Mouse (Mus musculus) intestine, embryonic 14.5 days (tissue): Measurements from ENCODE around the gene AI467606. TPM values are rescaled to one million over a fixed set of nuclear protein-coding genes. Genes with fewer than 3 reads are reported as not detected.

ENCODE experiments used
- ATAC-seq: fragments of 200-750 bp; cut with Nextera tagmentation; replicated peaks from 2 replicates; pipeline ENCODE4 v1.8.0; 2017; ENCODE audit warnings: low read depth, moderate number of reproducible peaks, moderate TSS enrichment, moderate library complexity; ENCODE audit not compliant: low FRiP score, low TSS enrichment
- DNase-seq: peaks from one replicate; pipeline ENCODE4 v3.0.0-alpha.2; 2018; ENCODE audit warnings: low spot score
- H3K27ac ChIP-seq: fragments of 300-500 bp; sonication (generic); 2 replicates; pipeline ENCODE4 v1.5.1; 2014; ENCODE audit warnings: low read depth, mild to moderate bottlenecking, control low read depth
- H3K27me3 ChIP-seq: fragments of 300-500 bp; sonication (generic); replicated peaks from 2 replicates; pipeline ENCODE4 v1.6.1; 2014; ENCODE audit warnings: low read length, control low read depth; ENCODE audit not compliant: control insufficient read depth, insufficient read depth
- H3K36me3 ChIP-seq: fragments of 300-500 bp; sonication (generic); 2 replicates; pipeline ENCODE4 v1.6.1; 2014; ENCODE audit warnings: low read length, control low read depth; ENCODE audit not compliant: control insufficient read depth, insufficient read depth
- H3K4me1 ChIP-seq: fragments of 300-500 bp; sonication (generic); replicated peaks from 2 replicates; pipeline ENCODE4 v1.6.1; 2014; ENCODE audit warnings: low read length, control low read depth, mixed read lengths; ENCODE audit not compliant: control insufficient read depth, insufficient read depth
- H3K4me2 ChIP-seq: fragments of 300-500 bp; sonication (generic); 2 replicates; pipeline ENCODE4 v1.6.1; 2014; ENCODE audit warnings: low read length
- H3K4me3 ChIP-seq: fragments of 300-500 bp; sonication (generic); 2 replicates; pipeline ENCODE4 v1.5.1; 2014; ENCODE audit warnings: low read depth, low read length, control low read depth, mixed read lengths
- H3K9ac ChIP-seq: fragments of 300-500 bp; sonication (generic); 2 replicates; pipeline ENCODE4 v1.6.1; 2014; ENCODE audit warnings: mild to moderate bottlenecking, low read length
- H3K9me3 ChIP-seq: fragments of 300-500 bp; sonication (generic); 2 replicates; pipeline ENCODE4 v1.6.1; 2016; ENCODE audit warnings: low read length, control low read depth; ENCODE audit not compliant: control insufficient read depth
- WGBS: fragments of 180-500 bp; shearing (Covaris S2); extraction: QIAGEN DNeasy Blood & Tissue Kit; methylation state at CpG from one replicate; pipeline ENCODE4 v1.1.7; 2014; 5-methylcytosine and 5-hydroxymethylcytosine counted together
- polyA plus RNA-seq: library from polyadenylated mRNA; unstranded; fragments of >200 nt; fragmentation: Nextera tagmentation; extraction: Ambion mirVana; gene quantifications from 2 replicates; pipeline ENCODE4 v1.2.1, GENCODE M21; 2014

AI467606 gene
- polyA plus RNA-seq, 1 experiment from 2014 or later, result 3.9 TPM

DNA sequence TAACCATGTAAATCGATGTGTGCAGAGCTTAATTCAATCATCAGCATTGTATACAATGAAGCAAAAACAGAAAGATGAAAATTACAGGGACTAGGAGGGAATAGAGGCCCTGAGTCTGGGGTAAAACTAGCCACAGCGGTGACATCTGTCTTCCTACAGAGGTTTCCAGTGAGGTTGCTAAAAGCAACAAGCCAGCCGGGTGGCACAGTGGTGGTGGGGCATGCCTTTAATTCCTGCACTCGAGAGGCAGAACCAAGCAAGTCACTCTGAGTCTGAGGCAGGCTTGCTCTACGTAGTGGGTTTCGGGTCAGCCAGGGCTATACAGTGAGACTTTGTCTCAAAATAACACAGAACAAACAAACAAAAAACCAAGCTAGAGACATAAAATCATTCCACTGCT, 11.0 kb downstream of the AI467606 start:
- Histone ChIP-seq H3K4me1 (no peaks in the 10 kb centered on the region), H3K4me2 (no peak overlapping the region), H3K4me3 (no peak overlapping the region), H3K9me3 (no peaks in the 10 kb centered on the region), H3K36me3 (no peaks in the 10 kb centered on the region), H3K27me3 (no peaks in the 10 kb centered on the region), H3K9ac (no peak overlapping the region), H3K27ac (no peak overlapping the region)
- no peak for ATAC-seq
- 77% methylated on average over 6 of the region's 6 CpGs for WGBS
- no peak for DNase-seq

DNA sequence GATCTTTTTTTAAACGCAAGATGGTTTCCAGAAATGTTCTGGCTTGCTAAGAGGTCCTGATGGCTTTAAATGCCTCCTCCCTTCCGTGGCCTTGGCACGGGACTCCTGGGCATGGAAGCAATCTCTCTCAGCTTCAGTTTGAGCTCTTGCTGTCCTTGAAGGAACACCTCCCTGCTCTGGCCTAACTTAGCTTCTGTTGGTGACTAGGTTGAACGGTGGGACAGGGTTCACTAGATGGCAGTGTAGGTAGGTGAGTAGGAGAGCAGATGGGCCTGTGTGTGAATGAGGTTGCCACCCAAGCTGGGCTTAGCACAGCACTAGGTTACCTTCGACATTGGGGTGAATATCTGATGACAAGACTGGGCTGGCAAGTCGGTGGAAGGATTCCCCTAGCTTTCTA, 12.8 kb downstream of the AI467606 start:
- no peak overlapping the region for H3K9ac ChIP-seq
- ATAC-seq, result 0 out of 2 replicates have a peak, but pooled peaks have one; percentile 14

DNA sequence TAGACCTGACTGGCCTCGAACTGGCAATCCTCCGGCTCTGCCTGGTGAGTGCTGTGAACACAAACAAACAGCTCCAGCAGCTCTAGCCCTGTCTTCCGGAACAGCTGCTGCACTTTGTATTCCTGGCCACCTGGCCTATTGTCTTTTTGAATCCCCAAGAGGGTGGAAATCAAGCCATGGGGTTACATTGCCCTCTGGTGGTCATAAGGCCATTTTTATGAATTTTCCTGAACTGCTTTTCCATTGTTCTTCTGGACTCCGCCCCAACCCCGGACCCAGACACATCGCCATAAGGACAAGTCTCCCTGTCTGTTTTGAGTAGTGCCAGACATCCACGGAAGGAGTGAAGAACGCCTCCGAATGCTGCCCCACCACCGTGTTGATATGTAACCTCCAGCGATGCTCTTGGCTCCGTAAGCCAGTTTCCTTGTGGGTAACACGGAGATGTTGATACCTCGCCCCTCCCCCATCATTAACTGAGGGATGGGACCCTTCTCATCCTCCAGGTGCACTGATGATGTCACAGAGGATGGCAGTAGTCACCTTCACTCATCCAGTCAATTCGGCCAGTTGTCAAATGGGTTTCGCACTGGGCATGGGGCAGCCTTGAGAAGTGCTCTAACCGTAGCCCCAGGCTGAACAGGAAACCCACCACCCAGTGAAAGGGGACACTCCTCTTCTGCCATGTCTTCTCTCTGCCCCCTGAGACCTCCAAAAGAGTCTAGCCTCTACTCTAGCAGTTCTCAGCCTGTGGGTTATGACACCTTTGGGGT, 13.6 kb downstream of the AI467606 start:
- Histone ChIP-seq H3K9me3 (no peaks in the 10 kb centered on the region), H3K4me1 (no peaks in the 10 kb centered on the region), H3K27ac (no peak overlapping the region; the same call in 1 of the 2 replicates), H3K36me3 (no peaks in the 10 kb centered on the region), H3K9ac (peak overlapping the region; percentile 43), H3K4me3 (peak overlapping the region; percentile 35), H3K4me2 (peak overlapping the region; percentile 56), H3K27me3 (no peaks in the 10 kb centered on the region)
- WGBS, result 13% methylated on average over 17 of the region's 17 CpGs
- ATAC-seq, result peak; percentile 78
- DNase-seq, result peak; percentile 91

More for the DNA sequence above, 12.8 kb downstream of the AI467606 start:
- Histone ChIP-seq H3K9me3 (no peaks in the 10 kb centered on the region), H3K4me1 (no peaks in the 10 kb centered on the region), H3K27ac (no peak overlapping the region), H3K4me2 (no peak overlapping the region), H3K27me3 (no peaks in the 10 kb centered on the region), H3K4me3 (no peak overlapping the region), H3K36me3 (no peaks in the 10 kb centered on the region)
- no peak for DNase-seq
- WGBS, result 57% methylated on average over 6 of the region's 6 CpGs

DNA sequence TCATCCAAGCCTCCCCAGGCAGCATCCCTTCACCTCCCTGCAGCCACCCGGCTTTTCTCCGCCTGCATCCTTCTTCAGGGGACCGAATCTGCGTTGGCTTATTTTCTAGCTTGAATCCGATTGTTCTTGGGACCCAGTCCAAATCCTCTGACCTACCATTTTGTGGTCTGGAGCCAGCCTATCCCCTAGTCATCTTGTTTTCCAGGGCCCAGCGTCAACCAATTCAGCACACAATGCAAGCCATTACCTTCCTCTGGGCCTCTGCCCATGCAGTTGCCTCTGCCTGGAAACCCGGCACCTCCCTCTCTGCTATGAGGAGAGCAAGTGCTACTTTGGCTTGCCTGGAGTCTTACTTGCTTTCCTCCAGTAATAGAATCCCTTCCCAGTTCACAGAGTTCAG, 14.4 kb downstream of the AI467606 start:
- 76% methylated on average over 7 of the region's 7 CpGs for WGBS
- Histone ChIP-seq H3K27me3 (no peaks in the 10 kb centered on the region), H3K27ac (no peak overlapping the region), H3K9ac (no peak overlapping the region), H3K4me2 (no peak overlapping the region), H3K4me1 (no peaks in the 10 kb centered on the region), H3K36me3 (no peaks in the 10 kb centered on the region), H3K9me3 (no peaks in the 10 kb centered on the region), H3K4me3 (no peak overlapping the region)
- ATAC-seq, result no peak
- DNase-seq, result no peak

DNA sequence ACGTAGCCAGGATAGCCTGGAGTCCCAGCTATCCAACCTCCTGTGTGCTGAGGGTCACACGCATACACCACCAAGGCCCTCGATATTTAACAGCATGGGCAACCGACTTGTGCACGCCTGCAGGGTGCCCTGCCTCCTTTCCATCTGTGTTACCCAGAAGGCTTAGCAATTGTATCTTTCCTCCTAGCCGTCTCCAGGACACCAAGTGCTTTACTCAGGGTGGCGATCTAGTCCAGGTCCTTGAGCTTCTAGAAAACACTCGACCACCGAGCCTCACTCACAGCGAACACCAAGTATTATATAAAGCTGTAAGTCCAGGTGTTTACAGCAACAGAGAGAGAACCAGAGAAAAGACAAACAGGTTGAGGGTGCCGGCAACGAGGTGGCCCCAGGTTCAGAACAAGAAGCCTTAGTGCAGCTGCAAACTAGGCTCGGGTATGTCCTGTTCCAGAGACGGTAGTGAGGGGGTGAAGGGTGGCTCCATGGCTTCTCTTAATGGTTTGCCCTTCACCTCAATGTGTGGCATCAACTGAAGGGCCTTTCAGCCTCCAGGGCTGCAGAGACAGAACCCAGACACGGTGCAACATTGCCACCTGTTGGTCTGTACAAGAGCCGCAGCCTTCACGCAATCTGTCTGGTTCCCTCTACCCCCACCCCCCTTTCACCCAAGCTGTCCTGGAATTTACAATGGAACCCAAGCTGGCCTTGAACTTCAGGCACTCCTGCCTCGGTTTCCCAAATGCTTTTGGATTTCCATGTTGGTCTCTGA, 19.3 kb downstream of the AI467606 start:
- H3K4me2 ChIP-seq, result no peak overlapping the region
- no peaks in the 10 kb centered on the region for H3K27me3 ChIP-seq
- no peak overlapping the region for H3K27ac ChIP-seq
- H3K9me3 ChIP-seq, result no peaks in the 10 kb centered on the region
- H3K4me1 ChIP-seq, result no peaks in the 10 kb centered on the region; the same call in 1 of the 2 replicates
- no peaks in the 10 kb centered on the region for H3K36me3 ChIP-seq
- ATAC-seq, result peak; percentile 48; the same call in 1 of the 2 replicates
- DNase-seq, result peak; percentile 84
- 40% methylated on average over 18 of the region's 18 CpGs for WGBS
- no peak overlapping the region for H3K4me3 ChIP-seq
- H3K9ac ChIP-seq, result no peak overlapping the region

DNA sequence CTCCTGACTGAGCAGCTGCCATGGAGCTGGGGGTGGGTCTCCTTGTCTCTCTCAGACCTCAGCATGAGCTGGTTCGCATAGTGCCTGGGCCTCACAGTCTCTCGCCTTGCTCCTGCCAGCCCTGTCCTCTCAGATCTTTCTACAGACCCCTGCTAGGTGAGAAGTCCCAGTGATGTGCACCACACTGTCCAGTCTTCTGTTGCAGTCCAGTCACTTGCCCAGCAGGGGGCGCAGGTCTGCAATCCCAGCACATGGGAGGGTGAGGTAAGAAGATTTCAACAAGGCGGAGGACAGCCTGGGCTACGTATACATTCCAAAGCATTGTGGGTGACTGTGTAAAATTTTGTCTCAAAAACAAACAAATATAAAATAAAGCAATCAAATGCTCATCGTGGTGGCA, 20.3 kb downstream of the AI467606 start:
- no peak for ATAC-seq
- WGBS, result 46% methylated on average over 6 of the region's 6 CpGs

DNA sequence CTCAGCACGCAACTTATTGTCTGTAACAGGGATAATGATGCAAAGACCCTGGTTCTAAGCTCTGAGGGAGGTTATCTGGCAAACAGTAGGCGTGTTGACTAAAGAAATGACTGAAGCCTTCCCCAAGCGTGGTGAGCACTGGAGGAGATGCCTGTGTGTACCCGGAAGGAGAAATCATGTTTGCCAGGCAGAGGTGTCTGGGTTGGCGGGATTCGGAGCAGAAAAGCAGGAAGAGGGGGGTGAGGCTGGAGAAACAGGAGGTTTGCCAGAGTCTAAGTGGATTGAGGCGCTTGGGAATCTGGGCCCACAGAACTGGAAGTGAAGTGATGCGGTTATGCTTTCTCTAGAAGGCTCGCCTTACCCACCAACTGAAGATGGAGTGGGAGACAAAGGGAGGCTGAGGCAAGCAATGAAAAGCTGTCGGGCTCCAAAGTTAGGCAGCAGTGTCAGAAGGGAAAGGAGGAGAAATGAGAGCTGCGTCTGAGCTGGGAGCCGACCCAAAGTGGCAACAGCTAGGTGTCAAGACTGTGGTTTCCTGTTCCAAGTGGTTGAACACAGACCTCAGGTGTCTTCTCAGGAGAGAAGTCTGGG, 21.2 kb downstream of the AI467606 start:
- WGBS, result 72% methylated on average over 12 of the region's 12 CpGs
- no peak overlapping the region for H3K9ac ChIP-seq
- no peak overlapping the region for H3K27ac ChIP-seq
- no peaks in the 10 kb centered on the region for H3K36me3 ChIP-seq
- DNase-seq (no peak), ATAC-seq (no peak)
- no peaks in the 10 kb centered on the region for H3K9me3 ChIP-seq
- no peaks in the 10 kb centered on the region for H3K27me3 ChIP-seq
- H3K4me2 ChIP-seq, result no peak overlapping the region
- no peak overlapping the region for H3K4me3 ChIP-seq
- no peaks in the 10 kb centered on the region; the same call in 1 of the 2 replicates for H3K4me1 ChIP-seq

More for the DNA sequence above, 20.3 kb downstream of the AI467606 start:
- Histone ChIP-seq H3K9me3 (no peaks in the 10 kb centered on the region), H3K4me1 (no peaks in the 10 kb centered on the region; the same call in 1 of the 2 replicates), H3K4me2 (no peak overlapping the region), H3K27ac (no peak overlapping the region), H3K36me3 (no peaks in the 10 kb centered on the region), H3K9ac (no peak overlapping the region), H3K4me3 (no peak overlapping the region), H3K27me3 (no peaks in the 10 kb centered on the region)
- peak; percentile 65 for DNase-seq

DNA sequence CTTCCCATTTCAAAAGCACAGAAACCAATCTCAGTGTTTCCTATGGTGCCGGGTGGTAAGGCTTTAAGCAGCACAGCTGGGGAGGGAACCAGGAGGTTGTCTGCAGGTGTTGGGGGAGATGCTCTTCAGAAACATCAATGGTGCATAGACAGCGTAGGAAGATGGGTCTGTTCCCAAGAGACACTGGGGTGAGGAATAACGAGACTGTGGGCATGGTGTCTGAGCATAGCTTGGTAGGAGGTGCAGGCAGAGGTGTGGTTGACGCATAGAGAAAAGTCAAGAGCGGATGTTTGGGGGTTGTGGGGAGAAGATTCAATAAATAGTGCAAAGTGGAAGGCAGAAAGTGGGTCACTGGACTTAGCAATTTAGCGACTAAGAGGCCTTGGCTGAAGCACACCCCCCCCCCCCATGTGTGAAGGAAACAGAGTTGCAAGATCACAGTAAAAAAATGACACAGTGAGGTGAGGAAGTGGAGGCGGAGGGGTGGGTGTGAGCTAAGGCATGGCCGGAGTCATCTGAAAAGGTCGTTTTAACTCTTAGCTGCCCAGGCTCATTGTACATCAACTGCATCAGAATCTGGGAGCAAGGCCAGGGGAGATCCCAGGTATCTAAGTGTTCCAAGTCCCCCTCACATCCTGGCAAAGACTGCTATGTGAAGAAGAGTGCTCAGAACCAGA, 21.9 kb downstream of the AI467606 start:
- WGBS, result 33% methylated on average over 9 of the region's 9 CpGs
- ATAC-seq, result no peak

More for the DNA sequence above, 21.9 kb downstream of the AI467606 start:
- DNase-seq, result no peak
- Histone ChIP-seq H3K27me3 (no peaks in the 10 kb centered on the region), H3K4me1 (peaks cover 2% of the 10 kb centered on the region; the same call in 1 of the 2 replicates), H3K36me3 (no peaks in the 10 kb centered on the region), H3K4me2 (no peak overlapping the region), H3K9ac (no peak overlapping the region), H3K4me3 (no peak overlapping the region), H3K27ac (no peak overlapping the region), H3K9me3 (no peaks in the 10 kb centered on the region)
